Mouse (Mus musculus) lung, postnatal 0 days (tissue): ENCODE data around the gene Klk1b27.

Experiments used
- CTCF ChIP-seq: IDR thresholded peaks from 2 replicates; pipeline ENCODE4 v1.5.1; 2016; ENCODE audit warnings: antibody characterized with exemption, mild to moderate bottlenecking
- EP300 ChIP-seq: IDR thresholded peaks from 2 replicates; pipeline ENCODE4 v1.6.1; 2016; ENCODE audit warnings: antibody characterized with exemption, mild to moderate bottlenecking, control low read depth

DNA sequence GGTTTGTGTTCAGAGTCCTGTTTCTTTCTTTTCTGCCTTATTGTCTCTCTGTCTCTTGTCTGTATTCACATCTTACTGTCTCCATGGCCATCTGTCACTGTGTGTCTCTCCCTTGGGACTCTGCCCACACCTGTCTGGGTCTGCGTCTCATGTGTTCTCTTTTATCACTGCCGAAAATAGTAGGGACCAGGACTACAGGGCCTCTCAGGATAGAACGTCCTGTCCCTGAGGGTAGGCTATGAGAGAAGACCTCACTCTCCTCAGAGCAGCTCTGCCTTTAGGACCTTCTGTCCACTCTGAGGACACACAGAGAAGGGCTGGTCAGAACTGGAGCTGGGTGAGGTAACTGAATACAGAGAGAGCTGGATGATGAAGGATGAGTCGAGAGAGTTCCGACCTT, 37.0 kb upstream of the Klk1b27 start:
- no peak for TF ChIP-seq EP300
- no peak for TF ChIP-seq CTCF
